Mouse (Mus musculus): ENCODE data around the gene Srpr. TPM values are rescaled to one million over a fixed set of nuclear protein-coding genes. Genes with fewer than 3 reads are reported as not detected.

Gene Srpr
- total and polyA plus RNA-seq, 3 experiments, result 42.9 to 113 (median 63.5) TPM

DNA sequence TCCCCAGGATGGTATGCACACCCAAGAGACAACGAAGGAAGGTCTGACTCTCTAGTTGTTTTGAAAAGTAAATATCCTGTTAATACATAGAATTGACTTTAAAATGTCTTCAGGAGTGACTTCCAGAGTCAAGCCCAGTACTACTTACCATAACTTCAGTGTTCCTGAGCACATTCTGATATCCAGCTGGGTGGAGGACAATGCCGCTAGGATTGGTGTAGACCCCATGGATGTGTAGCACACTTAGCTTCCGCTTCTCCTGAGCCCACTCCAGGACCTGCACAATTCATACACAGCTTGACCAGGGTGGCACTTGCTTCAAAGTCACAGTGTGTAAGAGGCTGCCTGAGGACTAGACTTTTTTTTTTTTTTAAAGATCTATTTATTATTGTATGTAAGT, 23.5 kb downstream of the Srpr start:
- no peak for DNase-seq (ENCODE audit: low read depth, low spot score)
- H3K9ac ChIP-seq (ENCODE audit: control insufficient read depth, low read depth, low read length, poor library complexity, severe bottlenecking), result no peak overlapping the region
- no peaks in the 10 kb centered on the region for H3K9me3 ChIP-seq (replicated peaks; ENCODE audit: insufficient read depth, low read length)
- H3K4me1 ChIP-seq (ENCODE audit: control insufficient read depth in 1 of 2, insufficient read depth in 2 of 2, low read length in 2 of 2), result no peaks in the 10 kb centered on the region
- H3K27me3 ChIP-seq (ENCODE audit: control insufficient read depth in 1 of 2, insufficient read depth in 2 of 2, low read length in 2 of 2), result no peaks in the 10 kb centered on the region
- H3K4me3 ChIP-seq (ENCODE audit: control insufficient read depth in 1 of 2, insufficient read depth in 1 of 2, low read depth in 2 of 2, low read length in 2 of 2), result no peak overlapping the region
- TF ChIP-seq RAD21 (IDR thresholded peaks at IDR 0.05; ENCODE audit: low read depth, low read length) (no peak), GATA1 (IDR thresholded peaks at IDR 0.05; ENCODE audit: low read depth, low read length) (no peak), KAT2A (conservative IDR thresholded peaks at IDR 0.05; ENCODE audit: low read depth, low read length) (no peak), EP300 (IDR thresholded peaks at IDR 0.05; ENCODE audit: low read depth in 1 of 2, low read length in 2 of 2) (no peak), ZNF384 (IDR thresholded peaks at IDR 0.05; ENCODE audit: low read depth, low read length) (no peak), MEF2A (IDR thresholded peaks at IDR 0.05; ENCODE audit: extremely low read depth, insufficient replicate concordance, low read depth, low read length, poor library complexity, severe bottlenecking) (no peak), USF1 (IDR thresholded peaks at IDR 0.05; ENCODE audit: low read depth, low read length) (no peak), SIN3A (IDR thresholded peaks at IDR 0.05; ENCODE audit: low read length) (no peak), GABPA (IDR thresholded peaks at IDR 0.05; ENCODE audit: low read depth, low read length) (no peak), E2F4 (IDR thresholded peaks at IDR 0.05; ENCODE audit: borderline replicate concordance, low read depth, low read length) (no peak), NRF1 (IDR thresholded peaks at IDR 0.05; ENCODE audit: insufficient read depth, low read depth, low read length, poor library complexity, severe bottlenecking) (no peak)
- no peaks in the 10 kb centered on the region for H3K79me2 ChIP-seq (ENCODE audit: control insufficient read depth, insufficient read depth, low read length, poor library complexity)
- peaks cover under 1 to 3% of the 10 kb centered on the region in 2 experiments; a peak in 2 of 4 replicates for H3K36me3 ChIP-seq (ENCODE audit: control insufficient read depth in 1 of 2, insufficient read depth in 2 of 2, low read length in 2 of 2)
- H3K27ac ChIP-seq (ENCODE audit: control insufficient read depth, low read depth, low read length), result no peak overlapping the region

- DNase-seq (ENCODE audit: low read depth, low spot score), result no peak
- Histone ChIP-seq H3K9ac (ENCODE audit: control insufficient read depth, low read depth, low read length, poor library complexity, severe bottlenecking) (no peak overlapping the region), H3K27me3 (ENCODE audit: control insufficient read depth in 1 of 2, insufficient read depth in 2 of 2, low read length in 2 of 2) (no peaks in the 10 kb centered on the region), H3K27ac (ENCODE audit: control insufficient read depth, low read depth, low read length) (no peak overlapping the region), H3K36me3 (ENCODE audit: control insufficient read depth in 1 of 2, insufficient read depth in 2 of 2, low read length in 2 of 2) (peaks cover 0 to 6% of the 10 kb centered on the region in 2 experiments; a peak in 2 of 4 replicates), H3K4me3 (ENCODE audit: control insufficient read depth in 1 of 2, insufficient read depth in 1 of 2, low read depth in 2 of 2, low read length in 2 of 2) (no peak overlapping the region), H3K9me3 (replicated peaks; ENCODE audit: insufficient read depth, low read length) (no peaks in the 10 kb centered on the region), H3K4me1 (ENCODE audit: control insufficient read depth in 1 of 2, insufficient read depth in 2 of 2, low read length in 2 of 2) (peaks cover 0 to 5% of the 10 kb centered on the region in 2 experiments; a peak in 1 of 4 replicates), H3K79me2 (ENCODE audit: control insufficient read depth, insufficient read depth, low read length, poor library complexity) (no peaks in the 10 kb centered on the region)
- no peak for TF ChIP-seq SMC3 (IDR thresholded peaks at IDR 0.05; ENCODE audit: low read depth, low read length)
- TF ChIP-seq TAL1 (IDR thresholded peaks at IDR 0.05; ENCODE audit: low read length), result no peak
- TF ChIP-seq POLR2AphosphoS2 (IDR thresholded peaks at IDR 0.05; ENCODE audit: low read length), result no peak
- TF ChIP-seq NELFE (IDR thresholded peaks at IDR 0.05; ENCODE audit: low read depth, low read length), result no peak
- TF ChIP-seq ZC3H11A (IDR thresholded peaks at IDR 0.05; ENCODE audit: low read depth, low read length), result no peak
- no peak for TF ChIP-seq USF1 (IDR thresholded peaks at IDR 0.05; ENCODE audit: low read depth, low read length)
- no peak for TF ChIP-seq ELF1 (IDR thresholded peaks at IDR 0.05; ENCODE audit: low read depth, low read length)
- TF ChIP-seq UBTF (IDR thresholded peaks at IDR 0.05; ENCODE audit: borderline replicate concordance, insufficient read depth, low read depth, low read length), result no peak
These were observed 28.7 kb downstream of the Srpr start for GRCm38 (mm10) chr9:35228671-35229070.

Measured in MEL (cell line).